Mouse (Mus musculus) neural tube, embryonic 15.5 days (tissue): Measurements from ENCODE around the gene Tuba3b. TPM values are rescaled to one million over a fixed set of nuclear protein-coding genes. Genes with fewer than 3 reads are reported as not detected.

Source experiments
- ATAC-seq: fragments of 200-750 bp; cut with Nextera tagmentation; 2 replicates; pipeline ENCODE4 v1.8.0; 2017; ENCODE audit warnings: mild to moderate bottlenecking, moderate TSS enrichment, moderate library complexity; ENCODE audit not compliant: low FRiP score
- H3K27ac ChIP-seq: fragments of 300-500 bp; sonication (generic); replicated peaks from 2 replicates; pipeline ENCODE4 v1.5.1; 2015; ENCODE audit warnings: mild to moderate bottlenecking, inconsistent platforms
- H3K27me3 ChIP-seq: fragments of 300-500 bp; sonication (generic); replicated peaks from 2 replicates; pipeline ENCODE4 v1.6.1; 2015; ENCODE audit warnings: inconsistent platforms
- H3K36me3 ChIP-seq: fragments of 300-500 bp; sonication (generic); 2 replicates; pipeline ENCODE4 v1.6.1; 2015; ENCODE audit warnings: inconsistent platforms
- H3K4me1 ChIP-seq: fragments of 300-500 bp; sonication (generic); 2 replicates; pipeline ENCODE4 v1.6.1; 2015; ENCODE audit warnings: inconsistent platforms
- H3K4me2 ChIP-seq: fragments of 300-500 bp; sonication (generic); 2 replicates; pipeline ENCODE4 v1.6.1; 2015; ENCODE audit warnings: inconsistent platforms, mild to moderate bottlenecking, moderate library complexity
- H3K4me3 ChIP-seq: fragments of 300-500 bp; sonication (generic); replicated peaks from 2 replicates; pipeline ENCODE4 v1.5.1; 2015; ENCODE audit warnings: mild to moderate bottlenecking, inconsistent platforms
- H3K9ac ChIP-seq: fragments of 300-500 bp; sonication (generic); replicated peaks from 2 replicates; pipeline ENCODE4 v1.6.1; 2015; ENCODE audit warnings: mild to moderate bottlenecking, inconsistent platforms
- H3K9me3 ChIP-seq: fragments of 300-500 bp; sonication (generic); replicated peaks from 2 replicates; pipeline ENCODE4 v1.6.1; 2016; ENCODE audit warnings: inconsistent platforms
- WGBS: fragments of 180-500 bp; shearing (Covaris S2); methylation state at CpG from one replicate; pipeline ENCODE4 v1.1.7; 2015; ENCODE audit warnings: mixed read lengths; 5-methylcytosine and 5-hydroxymethylcytosine counted together
- polyA plus RNA-seq: library from polyadenylated mRNA; unstranded; fragments of >200 nt; fragmentation: Nextera tagmentation; extraction: Ambion mirVana; gene quantifications from 2 replicates; pipeline ENCODE4 v1.2.1, GENCODE M21; 2015

Gene Tuba3b
- polyA plus RNA-seq, 1 experiment from 2014 or later: not detected

GRCm38 (mm10) chr6:145610901-145611300 lies 4.7 kb upstream of the Tuba3b start:
- no peak for ATAC-seq
- 87% methylated on average over 5 of the region's 5 CpGs for WGBS

GRCm38 (mm10) chr6:145612611-145613010 lies 2.9 kb upstream of the Tuba3b start:
- H3K27ac ChIP-seq: no peak overlapping the region

More at GRCm38 (mm10) chr6:145610901-145611300, 4.7 kb upstream of the Tuba3b start:
- Histone ChIP-seq H3K36me3 (no peaks in the 10 kb centered on the region), H3K4me3 (no peak overlapping the region), H3K27ac (no peak overlapping the region), H3K4me1 (no peaks in the 10 kb centered on the region), H3K9me3 (no peaks in the 10 kb centered on the region), H3K27me3 (no peaks in the 10 kb centered on the region), H3K4me2 (no peak overlapping the region), H3K9ac (no peak overlapping the region)

GRCm38 (mm10) chr6:145614219-145614618 lies 1.3 kb upstream of the Tuba3b start, which contains the start of gene Lmntd1:
TSS of gene Lmntd1 (minus strand) at chr6:145614319.
- no peaks in the 10 kb centered on the region for H3K4me1 ChIP-seq
- H3K9ac ChIP-seq: no peak within 1 kb of the TSS
- WGBS: 87% methylated on average over 7 of the region's 7 CpGs
- ATAC-seq: no peak
- no peak within 1 kb of the TSS for H3K4me3 ChIP-seq
- no peaks in the 10 kb centered on the region for H3K36me3 ChIP-seq
- no peak within 1 kb of the TSS for H3K27ac ChIP-seq
- no peaks in the 10 kb centered on the region for H3K9me3 ChIP-seq
- no peak within 1 kb of the TSS for H3K4me2 ChIP-seq
- no peaks in the 10 kb centered on the region for H3K27me3 ChIP-seq

More at GRCm38 (mm10) chr6:145612611-145613010, 2.9 kb upstream of the Tuba3b start:
- ATAC-seq: no peak
- 81% methylated on average over 3 of the region's 3 CpGs for WGBS
- no peaks in the 10 kb centered on the region for H3K36me3 ChIP-seq
- H3K9me3 ChIP-seq: no peaks in the 10 kb centered on the region
- H3K4me1 ChIP-seq: no peaks in the 10 kb centered on the region
- no peaks in the 10 kb centered on the region for H3K27me3 ChIP-seq
- H3K9ac ChIP-seq: no peak overlapping the region
- no peak overlapping the region for H3K4me2 ChIP-seq
- no peak overlapping the region for H3K4me3 ChIP-seq

GRCm38 (mm10) chr6:145616402-145617229 lies 1.1 kb downstream of the Tuba3b start:
- no peaks in the 10 kb centered on the region for H3K4me1 ChIP-seq
- H3K36me3 ChIP-seq: no peaks in the 10 kb centered on the region
- WGBS: 85% methylated on average over 5 of the region's 5 CpGs
- H3K9me3 ChIP-seq: no peaks in the 10 kb centered on the region
- no peak overlapping the region for H3K4me3 ChIP-seq
- no peaks in the 10 kb centered on the region for H3K27me3 ChIP-seq
- no peak for ATAC-seq
- no peak overlapping the region for H3K27ac ChIP-seq
- no peak overlapping the region for H3K4me2 ChIP-seq
- H3K9ac ChIP-seq: no peak overlapping the region

GRCm38 (mm10) chr6:145623141-145623540 lies 7.6 kb downstream of the Tuba3b start:
- no peak overlapping the region for H3K4me2 ChIP-seq
- H3K9me3 ChIP-seq: no peaks in the 10 kb centered on the region
- no peak overlapping the region for H3K27ac ChIP-seq
- no peaks in the 10 kb centered on the region for H3K27me3 ChIP-seq
- no peak for ATAC-seq
- WGBS: 96% methylated on average over 4 of the region's 4 CpGs
- H3K4me3 ChIP-seq: no peak overlapping the region
- H3K4me1 ChIP-seq: 0 out of 2 replicates have a peak, but pooled peaks cover 1% of the 10 kb centered on the region
- H3K36me3 ChIP-seq: no peaks in the 10 kb centered on the region
- H3K9ac ChIP-seq: no peak overlapping the region

- ATAC-seq: no peak
- WGBS: 71% methylated on average over 6 of the region's 6 CpGs
These were observed 14.7 kb downstream of the Tuba3b start for GRCm38 (mm10) chr6:145630269-145630668.

GRCm38 (mm10) chr6:145634454-145634853 lies 18.9 kb downstream of the Tuba3b start:
- Histone ChIP-seq H3K9ac (no peak overlapping the region), H3K36me3 (no peaks in the 10 kb centered on the region), H3K4me3 (no peak overlapping the region), H3K27ac (no peak overlapping the region), H3K4me2 (no peak overlapping the region), H3K27me3 (no peaks in the 10 kb centered on the region), H3K9me3 (no peaks in the 10 kb centered on the region), H3K4me1 (no peaks in the 10 kb centered on the region)
- WGBS: 89% methylated on average over 2 of the region's 2 CpGs
- no peak for ATAC-seq

More at GRCm38 (mm10) chr6:145630269-145630668, 14.7 kb downstream of the Tuba3b start:
- H3K4me2 ChIP-seq: no peak overlapping the region
- H3K9me3 ChIP-seq: no peaks in the 10 kb centered on the region
- H3K36me3 ChIP-seq: no peaks in the 10 kb centered on the region
- no peak overlapping the region for H3K27ac ChIP-seq
- H3K4me3 ChIP-seq: no peak overlapping the region
- H3K4me1 ChIP-seq: 0 out of 2 replicates have a peak, but pooled peaks cover 6% of the 10 kb centered on the region
- no peak overlapping the region for H3K9ac ChIP-seq
- H3K27me3 ChIP-seq: no peaks in the 10 kb centered on the region

GRCm38 (mm10) chr6:145636682-145637081 lies 21.1 kb downstream of the Tuba3b start:
- no peaks in the 10 kb centered on the region for H3K27me3 ChIP-seq
- no peaks in the 10 kb centered on the region for H3K9me3 ChIP-seq
- no peak overlapping the region for H3K9ac ChIP-seq
- WGBS: 79% methylated on average over 4 of the region's 4 CpGs
- no peak overlapping the region for H3K4me2 ChIP-seq
- no peak for ATAC-seq
- no peaks in the 10 kb centered on the region for H3K4me1 ChIP-seq
- H3K27ac ChIP-seq: no peak overlapping the region
- no peak overlapping the region for H3K4me3 ChIP-seq
- H3K36me3 ChIP-seq: no peaks in the 10 kb centered on the region

GRCm38 (mm10) chr6:145638248-145638647 lies 22.7 kb downstream of the Tuba3b start:
- H3K27ac ChIP-seq: no peak overlapping the region
- no peak overlapping the region for H3K9ac ChIP-seq
- no peak overlapping the region for H3K4me2 ChIP-seq
- H3K36me3 ChIP-seq: no peaks in the 10 kb centered on the region
- 77% methylated on average over 6 of the region's 6 CpGs for WGBS
- ATAC-seq: no peak
- H3K4me1 ChIP-seq: no peaks in the 10 kb centered on the region
- H3K27me3 ChIP-seq: no peaks in the 10 kb centered on the region
- H3K9me3 ChIP-seq: no peaks in the 10 kb centered on the region
- no peak overlapping the region for H3K4me3 ChIP-seq

- H3K9ac ChIP-seq: no peak overlapping the region
- no peak overlapping the region for H3K4me3 ChIP-seq
- H3K4me1 ChIP-seq: no peaks in the 10 kb centered on the region
- WGBS: 81% methylated on average over 4 of the region's 4 CpGs
- no peak overlapping the region for H3K4me2 ChIP-seq
- H3K27ac ChIP-seq: no peak overlapping the region
- H3K9me3 ChIP-seq: no peaks in the 10 kb centered on the region
- H3K36me3 ChIP-seq: no peaks in the 10 kb centered on the region
- H3K27me3 ChIP-seq: no peaks in the 10 kb centered on the region
- no peak for ATAC-seq
These were observed 25.5 kb downstream of the Tuba3b start for GRCm38 (mm10) chr6:145640971-145641506.

GRCm38 (mm10) chr6:145651976-145652375 lies 36.4 kb downstream of the Tuba3b start:
- H3K4me1 ChIP-seq: no peaks in the 10 kb centered on the region
- no peak for ATAC-seq
- no peak overlapping the region for H3K4me2 ChIP-seq
- 85% methylated on average over 2 of the region's 2 CpGs for WGBS
- H3K9me3 ChIP-seq: no peaks in the 10 kb centered on the region
- H3K36me3 ChIP-seq: no peaks in the 10 kb centered on the region
- no peak overlapping the region for H3K4me3 ChIP-seq
- H3K27me3 ChIP-seq: no peaks in the 10 kb centered on the region
- no peak overlapping the region for H3K27ac ChIP-seq
- no peak overlapping the region for H3K9ac ChIP-seq

- Histone ChIP-seq H3K27me3 (no peaks in the 10 kb centered on the region), H3K4me3 (no peak overlapping the region), H3K9me3 (no peaks in the 10 kb centered on the region), H3K9ac (no peak overlapping the region), H3K4me1 (no peaks in the 10 kb centered on the region), H3K4me2 (no peak overlapping the region), H3K36me3 (no peaks in the 10 kb centered on the region), H3K27ac (no peak overlapping the region)
- no peak for ATAC-seq
- WGBS: 85% methylated on average over 5 of the region's 5 CpGs
These were observed 37.4 kb downstream of the Tuba3b start for GRCm38 (mm10) chr6:145652986-145653385.
